Mouse (Mus musculus) stomach, postnatal 0 days (tissue): ENCODE data around the gene Lamc3.
A peak's percentile ranks its signal among the peaks of the same experiment; 100 is the strongest.

Experiments
- CTCF ChIP-seq: IDR thresholded peaks from 2 replicates; pipeline ENCODE4 v1.5.1; 2016; ENCODE audit warnings: antibody characterized with exemption, low read depth, mild to moderate bottlenecking, moderate library complexity
- EP300 ChIP-seq: optimal IDR thresholded peaks from 2 replicates; pipeline ENCODE3; 2016; ENCODE audit warnings: antibody characterized with exemption

- TF ChIP-seq CTCF (peak; percentile 74), EP300 (no peak)
Observed at GRCm38 (mm10) chr2:31884806-31885205, 2.3 kb upstream of the Lamc3 start.
